Mouse (Mus musculus): ENCODE data around the gene Cnbp. TPM values are rescaled to one million over a fixed set of nuclear protein-coding genes. Genes with fewer than 3 reads are reported as not detected.

Cnbp gene
- polyA plus RNA-seq, 1 experiment from 2014 or later = 452 TPM

- no peak for DNase-seq
- Histone ChIP-seq H3K4me3 (ENCODE audit: low read depth, low read length) (no peak overlapping the region), H3K4me1 (ENCODE audit: insufficient read depth) (peaks cover 40% of the 10 kb centered on the region), H3K9ac (replicated peaks) (no peak overlapping the region), H3K9me3 (ENCODE audit: low read length) (no peaks in the 10 kb centered on the region), H3K27me3 (ENCODE audit: insufficient read depth, low read length) (no peaks in the 10 kb centered on the region), H3K4me2 (ENCODE audit: low read depth, low read length) (peak overlapping the region; percentile 1; the same call in 1 of the 2 replicates), H3K27ac (ENCODE audit: low read depth) (peak overlapping the region; percentile 0; the same call in 1 of the 2 replicates), H3K36me3 (replicated peaks; ENCODE audit: insufficient read depth, low read length) (peaks cover 46% of the 10 kb centered on the region)
- ATAC-seq = no peak
- no peak for TF ChIP-seq EP300 (IDR thresholded peaks at IDR 0.05; ENCODE audit: low read depth)
- TF ChIP-seq CTCF (IDR thresholded peaks at IDR 0.05; ENCODE audit: low read depth) = peak; percentile 55
- WGBS (ENCODE audit: insufficient replicate concordance) = 21% methylated on average over 2 of the region's 2 CpGs
Measured at GRCm38 (mm10) chr6:87806028-87806427, 44.9 kb downstream of the Cnbp start.

- peak overlapping the region; percentile 0; the same call in 1 of the 2 replicates for H3K27ac ChIP-seq (ENCODE audit: low read depth)
- ATAC-seq (no peak), DNase-seq (no peak)
- no peaks in the 10 kb centered on the region for H3K9me3 ChIP-seq (ENCODE audit: low read length)
- no peaks in the 10 kb centered on the region for H3K27me3 ChIP-seq (ENCODE audit: insufficient read depth, low read length)
- H3K4me3 ChIP-seq (ENCODE audit: low read depth, low read length) = no peak overlapping the region
- 86% methylated on average over 7 of the region's 7 CpGs for WGBS (ENCODE audit: insufficient replicate concordance)
- peaks cover 45% of the 10 kb centered on the region for H3K4me1 ChIP-seq (ENCODE audit: insufficient read depth)
- peak overlapping the region; percentile 1; the same call in 1 of the 2 replicates for H3K4me2 ChIP-seq (ENCODE audit: low read depth, low read length)
- TF ChIP-seq EP300 (IDR thresholded peaks at IDR 0.05; ENCODE audit: low read depth) (no peak), CTCF (IDR thresholded peaks at IDR 0.05; ENCODE audit: low read depth) (no peak)
- H3K36me3 ChIP-seq (replicated peaks; ENCODE audit: insufficient read depth, low read length) = peaks cover 49% of the 10 kb centered on the region
- H3K9ac ChIP-seq (replicated peaks) = no peak overlapping the region
Measured at GRCm38 (mm10) chr6:87805448-87805847, 45.5 kb downstream of the Cnbp start.

GRCm38 (mm10) chr6:87804886-87805285 lies 46.0 kb downstream of the Cnbp start:
- Histone ChIP-seq H3K27ac (ENCODE audit: low read depth) (peak overlapping the region; percentile 35), H3K36me3 (replicated peaks; ENCODE audit: insufficient read depth, low read length) (peaks cover 49% of the 10 kb centered on the region), H3K4me1 (ENCODE audit: insufficient read depth) (peaks cover 48% of the 10 kb centered on the region), H3K4me2 (ENCODE audit: low read depth, low read length) (no peak overlapping the region), H3K9ac (replicated peaks) (no peak overlapping the region), H3K27me3 (ENCODE audit: insufficient read depth, low read length) (no peaks in the 10 kb centered on the region), H3K9me3 (ENCODE audit: low read length) (no peaks in the 10 kb centered on the region), H3K4me3 (ENCODE audit: low read depth, low read length) (no peak overlapping the region)
- no peak for TF ChIP-seq CTCF (IDR thresholded peaks at IDR 0.05; ENCODE audit: low read depth)
- TF ChIP-seq EP300 (IDR thresholded peaks at IDR 0.05; ENCODE audit: low read depth) = no peak
- ATAC-seq (no peak), DNase-seq (no peak)
- WGBS (ENCODE audit: insufficient replicate concordance) = 62% methylated on average over 7 of the region's 7 CpGs

- ATAC-seq (no peak), DNase-seq (no peak)
- Histone ChIP-seq H3K36me3 (replicated peaks; ENCODE audit: insufficient read depth, low read length) (peaks cover 53% of the 10 kb centered on the region), H3K9ac (replicated peaks) (no peak overlapping the region), H3K27ac (ENCODE audit: low read depth) (no peak overlapping the region), H3K27me3 (ENCODE audit: insufficient read depth, low read length) (no peaks in the 10 kb centered on the region), H3K4me1 (ENCODE audit: insufficient read depth) (peaks cover 46% of the 10 kb centered on the region), H3K4me2 (ENCODE audit: low read depth, low read length) (no peak overlapping the region), H3K4me3 (ENCODE audit: low read depth, low read length) (no peak overlapping the region), H3K9me3 (ENCODE audit: low read length) (no peaks in the 10 kb centered on the region)
- 42% methylated on average over 1 of the region's 1 CpGs for WGBS (ENCODE audit: insufficient replicate concordance)
- no peak for TF ChIP-seq CTCF (IDR thresholded peaks at IDR 0.05; ENCODE audit: low read depth)
- TF ChIP-seq EP300 (IDR thresholded peaks at IDR 0.05; ENCODE audit: low read depth) = no peak
Measured at GRCm38 (mm10) chr6:87804036-87804435, 46.9 kb downstream of the Cnbp start.

GRCm38 (mm10) chr6:87802462-87802861 lies 48.4 kb downstream of the Cnbp start:
- no peak overlapping the region for H3K27ac ChIP-seq (ENCODE audit: low read depth)
- no peak overlapping the region for H3K9ac ChIP-seq (replicated peaks)
- no peak for TF ChIP-seq EP300 (IDR thresholded peaks at IDR 0.05; ENCODE audit: low read depth)
- no peak for TF ChIP-seq CTCF (IDR thresholded peaks at IDR 0.05; ENCODE audit: low read depth)
- H3K9me3 ChIP-seq (ENCODE audit: low read length) = no peaks in the 10 kb centered on the region
- peaks cover 55% of the 10 kb centered on the region for H3K36me3 ChIP-seq (replicated peaks; ENCODE audit: insufficient read depth, low read length)
- peaks cover 45% of the 10 kb centered on the region for H3K4me1 ChIP-seq (ENCODE audit: insufficient read depth)
- 84% methylated on average over 7 of the region's 7 CpGs for WGBS (ENCODE audit: insufficient replicate concordance)
- ATAC-seq = no peak
- no peak overlapping the region for H3K4me3 ChIP-seq (ENCODE audit: low read depth, low read length)
- H3K27me3 ChIP-seq (ENCODE audit: insufficient read depth, low read length) = no peaks in the 10 kb centered on the region
- no peak for DNase-seq
- no peak overlapping the region for H3K4me2 ChIP-seq (ENCODE audit: low read depth, low read length)

GRCm38 (mm10) chr6:87799576-87799975 lies 51.3 kb downstream of the Cnbp start:
- no peak overlapping the region for H3K27ac ChIP-seq (ENCODE audit: low read depth)

More at GRCm38 (mm10) chr6:87799576-87799975, 51.3 kb downstream of the Cnbp start:
- no peaks in the 10 kb centered on the region for H3K9me3 ChIP-seq (ENCODE audit: low read length)
- no peak for TF ChIP-seq CTCF (IDR thresholded peaks at IDR 0.05; ENCODE audit: low read depth)
- TF ChIP-seq EP300 (IDR thresholded peaks at IDR 0.05; ENCODE audit: low read depth) = no peak
- peaks cover 49% of the 10 kb centered on the region for H3K36me3 ChIP-seq (replicated peaks; ENCODE audit: insufficient read depth, low read length)
- H3K4me3 ChIP-seq (ENCODE audit: low read depth, low read length) = no peak overlapping the region
- no peaks in the 10 kb centered on the region for H3K27me3 ChIP-seq (ENCODE audit: insufficient read depth, low read length)
- DNase-seq (peak; percentile 24), ATAC-seq (peak; percentile 29; the same call in 1 of the 2 replicates)
- H3K4me1 ChIP-seq (ENCODE audit: insufficient read depth) = peaks cover 43% of the 10 kb centered on the region
- H3K9ac ChIP-seq (replicated peaks) = no peak overlapping the region
- H3K4me2 ChIP-seq (ENCODE audit: low read depth, low read length) = no peak overlapping the region; the same call in 1 of the 2 replicates
- WGBS (ENCODE audit: insufficient replicate concordance) = 64% methylated on average over 6 of the region's 6 CpGs
